In genomic region chr14:123022981-123023380, GRCm38 (mm10) we compare ENCODE assay signal across 23 mouse cellular contexts. TPM values are rescaled to one million over a fixed set of nuclear protein-coding genes. Genes with fewer than 3 reads are reported as not detected.
A peak's percentile ranks its signal among the peaks of the same experiment; 100 is the strongest.
DNase-seq lines count a peak whose midpoint lies in the region; ATAC-seq and TF ChIP-seq lines count a peak whose summit lies in the region.
"Had no signal": no experiment of that assay in that cellular context is flagged by ENCODE, and none has a peak within 500 bp of the region (broad histone marks: within the 10 kb centered on the region; RNA-seq: fewer than 3 reads in every experiment).

No protein-coding gene starts in this region.

- H3K36me3 ChIP-seq in kidney, embryonic 14.5 days (ENCODE audit: control insufficient read depth, insufficient read depth, low read length): no peaks in the 10 kb centered on the region
- H3K36me3 ChIP-seq in midbrain, embryonic 14.5 days (ENCODE audit: control insufficient read depth, insufficient read depth, low read length): no peaks in the 10 kb centered on the region
- no peaks in the 10 kb centered on the region for H3K36me3 ChIP-seq in midbrain, embryonic 16.5 days (ENCODE audit: control insufficient read depth, insufficient read depth, low read length)
- H3K36me3 ChIP-seq in neural tube, embryonic 13.5 days: no peaks in the 10 kb centered on the region
- H3K36me3 ChIP-seq in forebrain, embryonic 13.5 days (ENCODE audit: poor library complexity, severe bottlenecking): no peaks in the 10 kb centered on the region
- no peaks in the 10 kb centered on the region for H3K36me3 ChIP-seq in lung, postnatal 0 days (ENCODE audit: insufficient read depth, low read length)
- H3K36me3 ChIP-seq: embryonic facial prominence, embryonic 13.5 days; heart, embryonic 10.5 days; heart, embryonic 15.5 days; hindbrain, embryonic 13.5 days had no signal

- no peak overlapping the region for H3K27ac ChIP-seq in kidney, embryonic 14.5 days (ENCODE audit: low read depth, low read length)
- no peak overlapping the region for H3K27ac ChIP-seq in midbrain, embryonic 14.5 days (replicated peaks; ENCODE audit: low read depth, low read length)
- no peak overlapping the region for H3K27ac ChIP-seq in midbrain, embryonic 16.5 days (ENCODE audit: low read length)
- no peak overlapping the region for H3K27ac ChIP-seq in neural tube, embryonic 13.5 days (replicated peaks)
- no peak overlapping the region for H3K27ac ChIP-seq in forebrain, embryonic 13.5 days
- no peak overlapping the region for H3K27ac ChIP-seq in lung, postnatal 0 days (ENCODE audit: low read length)
- H3K27ac ChIP-seq: embryonic facial prominence, embryonic 13.5 days; gastrocnemius, adult 2 months; heart, embryonic 10.5 days; heart, embryonic 15.5 days; hindbrain, embryonic 13.5 days had no signal

- H3K4me1 ChIP-seq in kidney, embryonic 14.5 days (ENCODE audit: control insufficient read depth, insufficient read depth, low read length): no peaks in the 10 kb centered on the region
- no peaks in the 10 kb centered on the region for H3K4me1 ChIP-seq in midbrain, embryonic 14.5 days (ENCODE audit: control insufficient read depth, insufficient read depth, low read length)
- H3K4me1 ChIP-seq in midbrain, embryonic 16.5 days (ENCODE audit: control insufficient read depth, insufficient read depth, low read length): no peaks in the 10 kb centered on the region
- H3K4me1 ChIP-seq in neural tube, embryonic 13.5 days (replicated peaks): no peaks in the 10 kb centered on the region
- no peaks in the 10 kb centered on the region for H3K4me1 ChIP-seq in forebrain, embryonic 13.5 days
- no peaks in the 10 kb centered on the region for H3K4me1 ChIP-seq in lung, postnatal 0 days (ENCODE audit: insufficient read depth, low read depth, low read length)
- H3K4me1 ChIP-seq: embryonic facial prominence, embryonic 13.5 days; heart, embryonic 10.5 days; heart, embryonic 15.5 days; hindbrain, embryonic 13.5 days had no signal

- peak; percentile 85 for ATAC-seq in kidney, embryonic 14.5 days (ENCODE audit: low FRiP score, low TSS enrichment)
- ATAC-seq in midbrain, embryonic 14.5 days (ENCODE audit: low FRiP score, low TSS enrichment): no peak
- ATAC-seq in midbrain, embryonic 16.5 days: no peak
- ATAC-seq in neural tube, embryonic 13.5 days (ENCODE audit: low read depth): 0 out of 2 replicates have a peak, but pooled peaks have one; percentile 40
- no peak for ATAC-seq in forebrain, embryonic 13.5 days
- ATAC-seq in lung, postnatal 0 days: no peak
- ATAC-seq: activated CD4-positive, CD25-positive, alpha-beta regulatory T cell, adult 4 months; forebrain, embryonic 14.5 days; Patski had no signal

- no peak overlapping the region for H3K9ac ChIP-seq in kidney, embryonic 14.5 days (ENCODE audit: low read depth, low read length)
- H3K9ac ChIP-seq in midbrain, embryonic 14.5 days (replicated peaks; ENCODE audit: low read length): no peak overlapping the region
- H3K9ac ChIP-seq in midbrain, embryonic 16.5 days (ENCODE audit: low read depth, low read length): no peak overlapping the region
- no peak overlapping the region for H3K9ac ChIP-seq in neural tube, embryonic 13.5 days
- no peak overlapping the region for H3K9ac ChIP-seq in forebrain, embryonic 13.5 days
- H3K9ac ChIP-seq in lung, postnatal 0 days (replicated peaks; ENCODE audit: low read depth): no peak overlapping the region
- H3K9ac ChIP-seq: embryonic facial prominence, embryonic 13.5 days; heart, embryonic 15.5 days; hindbrain, embryonic 13.5 days had no signal

- TF ChIP-seq CTCF in lung, postnatal 0 days (IDR thresholded peaks at IDR 0.05): no peak

- TF ChIP-seq EP300 in lung, postnatal 0 days (IDR thresholded peaks at IDR 0.05): no peak

- no peak for DNase-seq in kidney, postnatal 10 days
- DNase-seq in midbrain, embryonic 14.5 days: peak; percentile 8
- no peak for DNase-seq in lung, postnatal 0 days (ENCODE audit: low spot score)
- DNase-seq: adrenal gland, postnatal 14 days; cerebellum, adult 18-20 months; cerebellum, adult 9-11 months; cerebellum, postnatal 36 days; gastrocnemius, adult 2 months; gastrocnemius, postnatal 25 days; heart, adult 18-20 months; heart, postnatal 14 days had no signal

- H3K4me2 ChIP-seq in kidney, embryonic 14.5 days (replicated peaks; ENCODE audit: low read depth, low read length): no peak overlapping the region
- no peak overlapping the region for H3K4me2 ChIP-seq in midbrain, embryonic 14.5 days (ENCODE audit: low read length)
- H3K4me2 ChIP-seq in midbrain, embryonic 16.5 days (ENCODE audit: low read length): no peak overlapping the region
- H3K4me2 ChIP-seq in neural tube, embryonic 13.5 days: no peak overlapping the region
- H3K4me2 ChIP-seq in forebrain, embryonic 13.5 days: no peak overlapping the region
- no peak overlapping the region for H3K4me2 ChIP-seq in lung, postnatal 0 days (replicated peaks; ENCODE audit: low read depth, low read length)
- H3K4me2 ChIP-seq: embryonic facial prominence, embryonic 13.5 days; heart, embryonic 15.5 days; hindbrain, embryonic 13.5 days had no signal

- no peak overlapping the region for H3K4me3 ChIP-seq in kidney, embryonic 14.5 days (ENCODE audit: low read length)
- no peak overlapping the region for H3K4me3 ChIP-seq in midbrain, embryonic 14.5 days (replicated peaks; ENCODE audit: low read depth, low read length)
- H3K4me3 ChIP-seq in midbrain, embryonic 16.5 days (ENCODE audit: low read depth, low read length): no peak overlapping the region
- H3K4me3 ChIP-seq in neural tube, embryonic 13.5 days: no peak overlapping the region
- no peak overlapping the region for H3K4me3 ChIP-seq in forebrain, embryonic 13.5 days
- no peak overlapping the region for H3K4me3 ChIP-seq in lung, postnatal 0 days (ENCODE audit: low read depth, low read length)
- H3K4me3 ChIP-seq: embryonic facial prominence, embryonic 13.5 days; gastrocnemius, adult 2 months; heart, embryonic 10.5 days; heart, embryonic 15.5 days; hindbrain, embryonic 13.5 days had no signal

- H3K27me3 ChIP-seq in kidney, embryonic 14.5 days (ENCODE audit: control insufficient read depth, insufficient read depth, low read length): no peaks in the 10 kb centered on the region
- no peaks in the 10 kb centered on the region for H3K27me3 ChIP-seq in midbrain, embryonic 14.5 days (ENCODE audit: control insufficient read depth, insufficient read depth, low read length)
- H3K27me3 ChIP-seq in midbrain, embryonic 16.5 days (ENCODE audit: control insufficient read depth, insufficient read depth, low read depth, low read length): no peaks in the 10 kb centered on the region
- no peaks in the 10 kb centered on the region for H3K27me3 ChIP-seq in neural tube, embryonic 13.5 days
- H3K27me3 ChIP-seq in forebrain, embryonic 13.5 days: no peaks in the 10 kb centered on the region
- no peaks in the 10 kb centered on the region for H3K27me3 ChIP-seq in lung, postnatal 0 days (replicated peaks; ENCODE audit: insufficient read depth, low read length)
- H3K27me3 ChIP-seq: CH12.LX; embryonic facial prominence, embryonic 13.5 days; heart, embryonic 15.5 days; hindbrain, embryonic 13.5 days; Patski had no signal

- H3K9me3 ChIP-seq in kidney, embryonic 14.5 days (ENCODE audit: control insufficient read depth, low read length): no peaks in the 10 kb centered on the region
- no peaks in the 10 kb centered on the region; the same call in 1 of the 2 replicates for H3K9me3 ChIP-seq in midbrain, embryonic 14.5 days (ENCODE audit: control insufficient read depth, low read length)
- no peaks in the 10 kb centered on the region for H3K9me3 ChIP-seq in midbrain, embryonic 16.5 days (replicated peaks; ENCODE audit: control insufficient read depth, low read length, poor library complexity, severe bottlenecking)
- no peaks in the 10 kb centered on the region for H3K9me3 ChIP-seq in neural tube, embryonic 13.5 days
- H3K9me3 ChIP-seq in forebrain, embryonic 13.5 days (replicated peaks): no peaks in the 10 kb centered on the region
- H3K9me3 ChIP-seq in lung, postnatal 0 days (ENCODE audit: low read length): no peaks in the 10 kb centered on the region
- H3K9me3 ChIP-seq: embryonic facial prominence, embryonic 13.5 days; heart, embryonic 10.5 days; heart, embryonic 15.5 days; hindbrain, embryonic 13.5 days had no signal

RNA-seq across cellular contexts. Expression of gene Tmtc4, which starts 39.1 kb away (rescaled TPM):
- 37.6 and 50.7 TPM in 2 replicates for polyA plus RNA-seq in kidney, embryonic 14.5 days (2014; fragmentation: Nextera tagmentation; extraction: Ambion mirVana)
- 45.7 and 61.8 TPM in 2 replicates for polyA plus RNA-seq in midbrain, embryonic 14.5 days (2014; fragmentation: Nextera tagmentation; extraction: Ambion mirVana)
- polyA plus RNA-seq in midbrain, embryonic 16.5 days (2015; fragmentation: Nextera tagmentation; extraction: Ambion mirVana): 48.0 and 48.9 TPM in 2 replicates
- polyA plus RNA-seq in neural tube, embryonic 13.5 days (2015; fragmentation: Nextera tagmentation; extraction: Ambion mirVana): 57.0 and 59.0 TPM in 2 replicates
- 32.4 and 39.9 TPM in 2 replicates for polyA plus RNA-seq in forebrain, embryonic 13.5 days (2015; fragmentation: Nextera tagmentation; extraction: Ambion mirVana)
- 6.2 and 10.7 TPM in 2 replicates for polyA plus RNA-seq in lung, postnatal 0 days (2015; fragmentation: Nextera tagmentation; extraction: Ambion mirVana)

Comparison
In these comparisons a context has a peak if more than half of its experiments do, and no peak if none do; other contexts are left out.
1. ATAC-seq: peak in kidney, embryonic 14.5 days (single experiment) and neural tube, embryonic 13.5 days (single experiment); none in midbrain, embryonic 14.5 days (single experiment), midbrain, embryonic 16.5 days (single experiment), forebrain, embryonic 13.5 days (single experiment) and lung, postnatal 0 days (single experiment).